Mouse (Mus musculus): Measurements from ENCODE around the gene Mmp2. TPM values are rescaled to one million over a fixed set of nuclear protein-coding genes. Genes with fewer than 3 reads are reported as not detected.

Mmp2 gene
- polyA plus RNA-seq, 1 experiment from 2014 or later, result 22.4 TPM

- Histone ChIP-seq H3K27ac (ENCODE audit: low read depth, low read length) (no peak overlapping the region), H3K9ac (ENCODE audit: low read depth, low read length) (no peak overlapping the region), H3K9me3 (ENCODE audit: control insufficient read depth, low read length) (peaks cover 2% of the 10 kb centered on the region; the same call in 1 of the 2 replicates), H3K4me2 (ENCODE audit: low read length) (no peak overlapping the region), H3K4me1 (ENCODE audit: control insufficient read depth, insufficient read depth, low read depth, low read length) (no peaks in the 10 kb centered on the region), H3K36me3 (ENCODE audit: control insufficient read depth, insufficient read depth, low read length) (no peaks in the 10 kb centered on the region), H3K27me3 (replicated peaks; ENCODE audit: control insufficient read depth, insufficient read depth, low read length) (0 out of 2 replicates have a peak, but pooled peaks cover 2% of the 10 kb centered on the region), H3K4me3 (ENCODE audit: low read length) (no peak overlapping the region)
- no peak for ATAC-seq
- WGBS, result 79% methylated on average over 3 of the region's 3 CpGs
Observed at GRCm38 (mm10) chr8:92802591-92802990, 24.5 kb upstream of the Mmp2 start.

- no peak overlapping the region for H3K4me3 ChIP-seq (ENCODE audit: low read length)
- 89% methylated on average over 2 of the region's 2 CpGs for WGBS
- no peak overlapping the region for H3K27ac ChIP-seq (ENCODE audit: low read depth, low read length)
- H3K9me3 ChIP-seq (ENCODE audit: control insufficient read depth, low read length), result no peaks in the 10 kb centered on the region
- no peak for ATAC-seq
- H3K27me3 ChIP-seq (replicated peaks; ENCODE audit: control insufficient read depth, insufficient read depth, low read length), result no peaks in the 10 kb centered on the region; the same call in 1 of the 2 replicates
- no peak overlapping the region for H3K4me2 ChIP-seq (ENCODE audit: low read length)
- H3K9ac ChIP-seq (ENCODE audit: low read depth, low read length), result no peak overlapping the region
- H3K4me1 ChIP-seq (ENCODE audit: control insufficient read depth, insufficient read depth, low read depth, low read length), result no peaks in the 10 kb centered on the region
- H3K36me3 ChIP-seq (ENCODE audit: control insufficient read depth, insufficient read depth, low read length), result no peaks in the 10 kb centered on the region
Observed at GRCm38 (mm10) chr8:92812773-92813172, 14.3 kb upstream of the Mmp2 start.

DNA sequence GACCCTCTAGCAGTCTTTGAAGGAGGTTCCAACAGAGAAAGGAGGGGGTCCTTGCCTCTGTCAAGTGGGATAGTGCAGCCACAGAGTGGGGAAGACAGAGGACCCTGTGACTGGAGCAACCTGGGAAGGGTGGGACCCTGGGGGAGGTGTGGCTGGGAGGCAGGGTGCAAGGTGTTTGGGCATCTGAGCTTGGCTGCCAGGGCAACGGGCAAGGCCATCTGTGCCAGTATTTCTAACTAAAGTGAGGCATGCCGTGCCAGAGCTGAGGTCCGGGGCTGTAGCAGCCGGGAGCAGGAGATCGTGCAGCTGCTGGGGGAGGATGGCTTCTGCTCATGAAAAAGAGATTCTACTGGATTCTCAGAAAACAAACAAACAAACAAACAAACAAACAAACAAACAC, 11.4 kb upstream of the Mmp2 start:
- no peaks in the 10 kb centered on the region for H3K4me1 ChIP-seq (ENCODE audit: control insufficient read depth, insufficient read depth, low read depth, low read length)
- H3K9ac ChIP-seq (ENCODE audit: low read depth, low read length), result no peak overlapping the region
- no peaks in the 10 kb centered on the region; the same call in 1 of the 2 replicates for H3K27me3 ChIP-seq (replicated peaks; ENCODE audit: control insufficient read depth, insufficient read depth, low read length)
- H3K27ac ChIP-seq (ENCODE audit: low read depth, low read length), result no peak overlapping the region
- no peaks in the 10 kb centered on the region for H3K36me3 ChIP-seq (ENCODE audit: control insufficient read depth, insufficient read depth, low read length)
- H3K4me3 ChIP-seq (ENCODE audit: low read length), result no peak overlapping the region
- no peak overlapping the region for H3K4me2 ChIP-seq (ENCODE audit: low read length)
- no peaks in the 10 kb centered on the region for H3K9me3 ChIP-seq (ENCODE audit: control insufficient read depth, low read length)
- no peak; the same call in 1 of the 2 replicates for ATAC-seq
- 78% methylated on average over 5 of the region's 5 CpGs for WGBS

DNA sequence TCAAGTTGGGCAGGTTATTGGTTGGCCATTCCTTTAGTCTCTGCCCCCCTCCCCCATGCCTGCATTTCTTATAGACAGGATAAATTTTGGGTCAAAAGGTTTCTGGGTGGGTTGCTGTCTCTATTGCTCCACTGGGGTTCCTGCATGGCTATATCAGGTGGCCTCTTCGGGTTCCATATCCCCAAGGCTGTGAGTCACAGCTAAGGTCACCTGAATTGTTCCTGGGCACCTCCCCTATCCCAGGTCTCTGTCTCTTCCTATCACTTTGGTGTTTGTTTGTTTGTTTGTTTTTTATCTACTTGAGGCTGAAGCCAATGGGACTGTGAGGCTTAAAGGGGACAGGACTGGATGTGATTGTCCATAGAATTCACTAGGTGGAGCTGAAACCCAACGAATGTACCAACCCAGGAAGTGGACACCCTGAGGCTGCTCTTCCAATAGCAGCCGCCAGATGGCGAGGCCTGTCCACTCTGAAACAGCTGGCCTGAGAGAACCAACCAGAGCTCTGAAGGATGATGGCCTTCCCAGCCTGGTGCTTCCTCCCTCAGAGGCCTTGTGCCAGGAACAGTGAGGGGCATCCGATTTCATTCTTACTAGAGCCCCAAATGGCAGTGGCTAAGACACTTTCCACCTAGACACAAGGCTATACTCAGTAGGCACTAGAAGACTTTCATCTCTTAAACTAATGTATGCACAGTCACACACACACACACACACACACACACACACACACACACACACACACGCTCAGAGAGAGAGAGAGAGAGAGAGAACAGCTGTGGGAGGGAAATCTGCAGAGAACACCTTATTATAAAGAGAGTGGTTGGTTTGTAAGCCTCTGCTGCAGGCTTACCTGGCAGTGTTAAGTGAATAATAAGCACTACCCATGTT, 8.9 kb upstream of the Mmp2 start:
- no peaks in the 10 kb centered on the region for H3K9me3 ChIP-seq (ENCODE audit: control insufficient read depth, low read length)
- H3K4me3 ChIP-seq (ENCODE audit: low read length), result no peak overlapping the region
- H3K27me3 ChIP-seq (replicated peaks; ENCODE audit: control insufficient read depth, insufficient read depth, low read length), result no peaks in the 10 kb centered on the region
- peak; percentile 92 for ATAC-seq
- H3K9ac ChIP-seq (ENCODE audit: low read depth, low read length), result no peak overlapping the region
- no peaks in the 10 kb centered on the region for H3K36me3 ChIP-seq (ENCODE audit: control insufficient read depth, insufficient read depth, low read length)
- WGBS, result 17% methylated on average over 6 of the region's 6 CpGs
- H3K4me1 ChIP-seq (ENCODE audit: control insufficient read depth, insufficient read depth, low read depth, low read length), result no peaks in the 10 kb centered on the region
- H3K27ac ChIP-seq (ENCODE audit: low read depth, low read length), result no peak overlapping the region
- no peak overlapping the region for H3K4me2 ChIP-seq (ENCODE audit: low read length)

- Histone ChIP-seq H3K9ac (ENCODE audit: low read depth, low read length) (no peak overlapping the region), H3K4me2 (ENCODE audit: low read length) (no peak overlapping the region), H3K4me3 (ENCODE audit: low read length) (no peak overlapping the region), H3K27ac (ENCODE audit: low read depth, low read length) (no peak overlapping the region), H3K9me3 (ENCODE audit: control insufficient read depth, low read length) (no peaks in the 10 kb centered on the region), H3K36me3 (ENCODE audit: control insufficient read depth, insufficient read depth, low read length) (no peaks in the 10 kb centered on the region), H3K27me3 (replicated peaks; ENCODE audit: control insufficient read depth, insufficient read depth, low read length) (no peaks in the 10 kb centered on the region), H3K4me1 (ENCODE audit: control insufficient read depth, insufficient read depth, low read depth, low read length) (no peaks in the 10 kb centered on the region)
- ATAC-seq, result no peak
Observed at GRCm38 (mm10) chr8:92821151-92821550, 5.9 kb upstream of the Mmp2 start.

- Histone ChIP-seq H3K36me3 (ENCODE audit: control insufficient read depth, insufficient read depth, low read length) (no peaks in the 10 kb centered on the region), H3K9ac (ENCODE audit: low read depth, low read length) (no peak overlapping the region), H3K4me2 (ENCODE audit: low read length) (no peak overlapping the region), H3K4me1 (ENCODE audit: control insufficient read depth, insufficient read depth, low read depth, low read length) (no peaks in the 10 kb centered on the region), H3K27ac (ENCODE audit: low read depth, low read length) (no peak overlapping the region), H3K4me3 (ENCODE audit: low read length) (no peak overlapping the region), H3K9me3 (ENCODE audit: control insufficient read depth, low read length) (no peaks in the 10 kb centered on the region), H3K27me3 (replicated peaks; ENCODE audit: control insufficient read depth, insufficient read depth, low read length) (no peaks in the 10 kb centered on the region)
- WGBS, result 80% methylated on average over 5 of the region's 5 CpGs
- ATAC-seq, result no peak
Observed at GRCm38 (mm10) chr8:92822386-92822785, 4.7 kb upstream of the Mmp2 start.

GRCm38 (mm10) chr8:92825991-92826390, 1.1 kb upstream of the Mmp2 start:
- no peak overlapping the region for H3K27ac ChIP-seq (ENCODE audit: low read depth, low read length)

DNA sequence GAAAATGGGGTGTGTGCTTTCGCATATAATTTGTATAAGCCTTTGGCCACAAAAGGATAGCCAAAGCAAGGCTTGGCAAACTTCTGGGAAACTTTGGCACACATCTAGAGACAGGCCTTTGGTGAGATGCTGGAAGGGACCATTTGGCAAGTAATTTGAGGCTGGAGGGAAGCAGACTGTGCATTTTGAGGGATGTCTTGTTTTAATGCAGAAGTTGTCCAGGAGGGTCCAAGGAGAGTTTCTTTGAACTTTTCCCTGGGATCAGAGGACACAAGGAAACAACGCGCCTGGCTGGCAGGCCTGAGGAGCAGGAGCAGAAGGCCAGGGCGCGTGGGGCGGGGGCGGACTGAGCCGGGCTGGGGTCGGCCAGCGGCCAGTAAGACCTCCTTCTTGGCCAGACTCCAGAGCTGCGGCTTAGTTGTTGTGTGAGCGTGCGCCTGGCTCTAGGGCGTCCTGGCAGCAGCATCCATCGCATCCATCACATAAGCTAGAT, 1.2 kb downstream of the Mmp2 start:
- no peak overlapping the region for H3K4me3 ChIP-seq (ENCODE audit: low read length)
- peak overlapping the region; percentile 55 for H3K4me2 ChIP-seq (ENCODE audit: low read length)
- H3K27me3 ChIP-seq (replicated peaks; ENCODE audit: control insufficient read depth, insufficient read depth, low read length), result no peaks in the 10 kb centered on the region; the same call in 1 of the 2 replicates
- 17% methylated on average over 15 of the region's 15 CpGs for WGBS
- no peak overlapping the region for H3K27ac ChIP-seq (ENCODE audit: low read depth, low read length)
- ATAC-seq, result peak; percentile 95
- H3K36me3 ChIP-seq (ENCODE audit: control insufficient read depth, insufficient read depth, low read length), result no peaks in the 10 kb centered on the region
- no peaks in the 10 kb centered on the region for H3K9me3 ChIP-seq (ENCODE audit: control insufficient read depth, low read length)
- H3K9ac ChIP-seq (ENCODE audit: low read depth, low read length), result no peak overlapping the region
- peaks cover 7% of the 10 kb centered on the region for H3K4me1 ChIP-seq (ENCODE audit: control insufficient read depth, insufficient read depth, low read depth, low read length)

More at GRCm38 (mm10) chr8:92825991-92826390, 1.1 kb upstream of the Mmp2 start:
- ATAC-seq, result no peak
- WGBS, result 65% methylated on average over 4 of the region's 4 CpGs
- H3K4me2 ChIP-seq (ENCODE audit: low read length), result no peak overlapping the region
- peaks cover 7% of the 10 kb centered on the region for H3K4me1 ChIP-seq (ENCODE audit: control insufficient read depth, insufficient read depth, low read depth, low read length)
- H3K9me3 ChIP-seq (ENCODE audit: control insufficient read depth, low read length), result no peaks in the 10 kb centered on the region
- no peaks in the 10 kb centered on the region for H3K36me3 ChIP-seq (ENCODE audit: control insufficient read depth, insufficient read depth, low read length)
- H3K4me3 ChIP-seq (ENCODE audit: low read length), result no peak overlapping the region
- H3K27me3 ChIP-seq (replicated peaks; ENCODE audit: control insufficient read depth, insufficient read depth, low read length), result no peaks in the 10 kb centered on the region; the same call in 1 of the 2 replicates
- no peak overlapping the region for H3K9ac ChIP-seq (ENCODE audit: low read depth, low read length)

DNA sequence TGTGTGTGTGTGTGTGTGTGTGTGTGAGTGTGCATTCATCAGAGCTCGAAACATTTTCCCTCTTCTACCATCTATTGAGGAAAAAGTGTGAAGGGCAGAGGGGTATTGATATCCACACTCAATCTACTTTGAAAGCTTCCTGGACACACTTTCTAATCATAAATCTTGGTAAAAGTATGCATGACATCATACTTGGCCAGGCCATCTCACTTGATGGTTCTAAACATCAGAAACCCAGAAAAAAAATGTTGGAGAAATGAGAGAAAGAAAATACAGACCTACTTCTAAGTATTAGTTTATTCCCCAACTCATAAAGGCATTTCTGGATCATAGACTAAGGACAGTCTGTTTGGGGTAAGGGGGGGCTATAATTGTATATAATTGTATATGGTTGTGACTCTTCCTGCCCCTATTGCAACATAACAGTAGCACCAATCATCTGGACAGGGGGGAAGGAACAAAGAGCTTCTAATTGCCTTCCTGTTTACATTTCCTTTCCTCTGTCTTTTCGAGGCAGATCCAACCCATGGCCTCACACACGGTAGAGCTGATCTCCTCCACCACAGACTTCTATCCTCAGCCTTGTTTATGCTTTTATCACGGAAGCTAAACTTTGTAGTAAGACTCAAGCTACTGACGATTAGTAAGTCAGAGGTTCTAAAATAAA, 7.1 kb downstream of the Mmp2 start:
- Histone ChIP-seq H3K9me3 (ENCODE audit: control insufficient read depth, low read length) (no peaks in the 10 kb centered on the region), H3K4me1 (ENCODE audit: control insufficient read depth, insufficient read depth, low read depth, low read length) (no peaks in the 10 kb centered on the region), H3K9ac (ENCODE audit: low read depth, low read length) (no peak overlapping the region), H3K27ac (ENCODE audit: low read depth, low read length) (no peak overlapping the region), H3K4me2 (ENCODE audit: low read length) (no peak overlapping the region), H3K4me3 (ENCODE audit: low read length) (no peak overlapping the region), H3K27me3 (replicated peaks; ENCODE audit: control insufficient read depth, insufficient read depth, low read length) (no peaks in the 10 kb centered on the region), H3K36me3 (ENCODE audit: control insufficient read depth, insufficient read depth, low read length) (no peaks in the 10 kb centered on the region)
- no peak for ATAC-seq
- 86% methylated on average over 5 of the region's 5 CpGs for WGBS
